Mouse (Mus musculus) neural tube, embryonic 13.5 days (tissue): ENCODE results near the gene Clip2. TPM values are rescaled to one million over a fixed set of nuclear protein-coding genes. Genes with fewer than 3 reads are reported as not detected.

Experiments used
- ATAC-seq: fragments of 200-750 bp; cut with Nextera tagmentation; 2 replicates; pipeline ENCODE4 v1.8.0; 2017; ENCODE audit warnings: low read depth, mild to moderate bottlenecking, moderate TSS enrichment, moderate library complexity
- H3K27ac ChIP-seq: fragments of 300-500 bp; sonication (generic); replicated peaks from 2 replicates; pipeline ENCODE4 v1.5.1; 2015; ENCODE audit warnings: moderate library complexity, mild to moderate bottlenecking, inconsistent platforms
- H3K27me3 ChIP-seq: fragments of 300-500 bp; sonication (generic); 2 replicates; pipeline ENCODE4 v1.6.1; 2015; ENCODE audit warnings: mild to moderate bottlenecking, inconsistent platforms
- H3K36me3 ChIP-seq: fragments of 300-500 bp; sonication (generic); 2 replicates; pipeline ENCODE4 v1.6.1; 2015; ENCODE audit warnings: mild to moderate bottlenecking, inconsistent platforms
- H3K4me1 ChIP-seq: fragments of 300-500 bp; sonication (generic); replicated peaks from 2 replicates; pipeline ENCODE4 v1.6.1; 2015; ENCODE audit warnings: inconsistent platforms
- H3K4me2 ChIP-seq: fragments of 300-500 bp; sonication (generic); 2 replicates; pipeline ENCODE4 v1.6.1; 2015; ENCODE audit warnings: inconsistent platforms, mild to moderate bottlenecking, moderate library complexity
- H3K4me3 ChIP-seq: fragments of 300-500 bp; sonication (generic); 2 replicates; pipeline ENCODE4 v1.5.1; 2015; ENCODE audit warnings: mild to moderate bottlenecking, inconsistent platforms
- H3K9ac ChIP-seq: fragments of 300-500 bp; sonication (generic); 2 replicates; pipeline ENCODE4 v1.6.1; 2015; ENCODE audit warnings: moderate library complexity, mild to moderate bottlenecking, inconsistent platforms
- H3K9me3 ChIP-seq: fragments of 300-500 bp; sonication (generic); 2 replicates; pipeline ENCODE4 v1.6.1; 2016; ENCODE audit warnings: inconsistent platforms
- WGBS: fragments of 180-500 bp; shearing (Covaris S2); methylation state at CpG from one replicate; pipeline ENCODE4 v1.1.7; 2015; 5-methylcytosine and 5-hydroxymethylcytosine counted together
- polyA plus RNA-seq: library from polyadenylated mRNA; unstranded; fragments of >200 nt; fragmentation: Nextera tagmentation; extraction: Ambion mirVana; gene quantifications from 2 replicates; pipeline ENCODE4 v1.2.1, GENCODE M21; 2015

The Clip2 gene
- polyA plus RNA-seq, result 11.9 and 12.6 TPM in 2 replicates

DNA sequence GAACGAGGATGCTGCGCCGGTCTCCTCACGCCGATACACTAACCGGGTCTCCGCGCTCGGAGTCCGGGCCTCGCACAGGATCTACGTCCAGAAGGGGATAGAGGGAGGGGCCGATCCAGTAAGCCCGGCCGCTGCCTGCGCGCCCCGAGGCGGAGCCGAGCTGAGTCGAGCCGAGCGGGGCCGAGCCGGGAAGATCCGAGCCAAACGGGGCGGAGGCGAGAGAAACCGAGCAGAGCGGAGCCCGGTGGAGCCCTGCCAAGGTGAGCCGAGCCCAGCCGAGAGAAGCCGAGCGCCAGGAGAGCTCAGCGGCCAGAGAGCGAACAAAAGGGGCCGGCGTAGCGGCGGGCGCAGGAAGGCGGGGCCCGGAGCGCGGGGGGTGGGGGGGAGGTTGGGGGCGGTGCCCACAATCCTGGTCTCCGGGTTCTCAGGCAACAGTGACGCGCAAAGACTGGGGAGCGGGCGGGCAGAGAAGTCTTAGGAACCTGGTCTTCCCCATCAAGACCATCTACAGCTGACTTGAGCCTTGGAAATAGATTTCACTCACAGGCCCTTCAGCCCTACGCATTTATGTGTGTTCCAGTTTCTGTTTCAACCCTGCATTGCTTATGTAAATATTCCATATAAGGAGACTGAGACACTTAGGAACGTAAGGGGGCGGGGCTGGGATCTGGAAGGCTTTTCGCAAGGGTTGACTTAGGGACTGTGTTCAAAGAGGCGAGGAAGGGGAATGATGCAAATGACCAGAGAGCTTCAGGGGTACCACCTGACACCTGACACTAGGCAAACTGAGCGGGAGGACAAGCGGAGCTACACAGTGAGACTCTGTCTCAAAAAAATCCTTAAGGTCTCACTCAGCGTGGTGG lies at the start of gene Clip2:
Gene Clip2, minus strand, starts transcription at position 325 of the 863 bp plus-strand sequence.
- H3K4me2 ChIP-seq, result peak within 1 kb of the TSS; percentile 95
- peak; percentile 93 for ATAC-seq
- peak within 1 kb of the TSS; percentile 97 for H3K4me3 ChIP-seq
- H3K9me3 ChIP-seq, result 0 out of 2 replicates have a peak, but pooled peaks cover 1% of the 10 kb centered on the region
- no peaks in the 10 kb centered on the region for H3K27me3 ChIP-seq
- no peaks in the 10 kb centered on the region; the same call in 1 of the 2 replicates for H3K36me3 ChIP-seq
- peak within 1 kb of the TSS; percentile 98 for H3K9ac ChIP-seq
- peak within 1 kb of the TSS; percentile 99 for H3K27ac ChIP-seq
- 1% methylated on average over 60 of the region's 61 CpGs for WGBS
- peaks cover 59% of the 10 kb centered on the region for H3K4me1 ChIP-seq

DNA sequence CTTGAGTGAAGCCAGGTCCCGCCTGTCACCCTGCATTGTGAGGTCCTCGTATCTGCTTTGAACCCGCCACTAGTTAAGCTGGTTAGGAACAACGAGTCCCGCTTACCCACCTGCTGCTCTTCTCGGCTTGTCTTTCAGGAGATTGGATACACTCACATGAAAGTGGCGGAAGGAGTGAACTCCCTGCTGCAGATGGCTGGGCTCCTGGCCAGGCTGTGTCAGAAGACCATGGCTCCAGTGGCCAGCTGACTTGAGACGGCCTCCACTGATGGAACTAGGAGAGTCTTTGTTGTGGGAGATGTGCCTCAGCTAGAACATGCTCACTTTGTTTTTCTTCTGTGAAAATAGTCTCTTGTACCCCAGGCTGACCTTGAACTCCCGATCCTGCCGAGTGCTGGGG lies 45.5 kb upstream of the Clip2 start:
- H3K27me3 ChIP-seq, result no peaks in the 10 kb centered on the region
- no peaks in the 10 kb centered on the region for H3K4me1 ChIP-seq
- H3K4me3 ChIP-seq, result no peak overlapping the region
- H3K27ac ChIP-seq, result no peak overlapping the region
- 87% methylated on average over 10 of the region's 10 CpGs for WGBS
- no peak overlapping the region for H3K9ac ChIP-seq
- peaks cover 81% of the 10 kb centered on the region for H3K36me3 ChIP-seq
- H3K9me3 ChIP-seq, result no peaks in the 10 kb centered on the region
- ATAC-seq, result no peak
- H3K4me2 ChIP-seq, result no peak overlapping the region

DNA sequence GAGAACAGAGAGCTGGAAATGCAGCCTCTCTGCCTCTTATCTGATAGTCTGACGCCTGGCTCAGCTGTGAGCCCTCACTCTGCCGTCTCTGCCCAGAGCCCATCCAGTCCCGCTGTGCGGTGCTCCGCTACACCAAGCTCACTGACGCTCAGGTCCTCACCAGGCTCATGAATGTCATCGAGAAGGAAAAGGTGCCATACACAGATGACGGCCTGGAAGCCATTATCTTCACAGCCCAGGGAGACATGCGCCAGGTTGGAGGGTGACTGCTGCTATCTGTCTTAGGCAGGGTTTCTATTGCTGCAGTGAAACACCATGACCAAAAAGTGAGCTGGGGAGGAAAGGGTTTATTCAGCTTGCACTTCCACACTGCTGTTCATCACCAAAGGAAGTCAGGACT lies 40.9 kb upstream of the Clip2 start:
- no peak overlapping the region for H3K4me2 ChIP-seq
- no peaks in the 10 kb centered on the region for H3K27me3 ChIP-seq
- H3K9me3 ChIP-seq, result no peaks in the 10 kb centered on the region
- H3K36me3 ChIP-seq, result peaks cover 82% of the 10 kb centered on the region
- WGBS, result 87% methylated on average over 9 of the region's 9 CpGs
- no peak overlapping the region for H3K27ac ChIP-seq
- H3K9ac ChIP-seq, result no peak overlapping the region
- no peak overlapping the region for H3K4me3 ChIP-seq
- no peaks in the 10 kb centered on the region for H3K4me1 ChIP-seq
- ATAC-seq, result no peak

DNA sequence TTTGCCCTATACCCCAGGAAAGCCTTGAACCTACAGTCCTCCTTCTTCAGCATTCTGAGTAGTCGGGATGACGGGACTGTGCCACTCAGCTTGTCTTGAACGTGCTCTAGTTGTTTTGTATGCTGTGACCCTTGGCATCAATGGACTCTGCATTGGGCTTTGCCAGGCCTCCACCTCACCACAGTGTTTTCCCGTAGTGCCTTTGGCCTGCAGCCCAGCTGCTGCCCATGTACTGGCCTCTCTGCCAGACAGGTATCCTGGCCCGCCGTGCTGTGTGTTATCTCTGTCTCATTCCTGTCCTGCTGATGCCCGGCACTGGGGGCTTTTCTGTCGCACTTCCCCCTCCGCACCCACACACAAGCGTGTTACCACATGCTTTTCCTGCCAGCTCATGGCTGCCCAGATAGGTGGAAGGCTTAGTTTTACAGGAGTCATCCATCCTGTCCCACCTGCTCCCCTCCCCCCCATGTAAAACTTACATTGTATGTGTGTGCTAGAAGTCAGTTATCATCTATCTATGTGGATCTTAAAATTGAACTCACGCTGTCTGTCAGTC lies 39.9 kb upstream of the Clip2 start:
- Histone ChIP-seq H3K36me3 (peaks cover 76% of the 10 kb centered on the region), H3K4me3 (no peak overlapping the region), H3K27me3 (no peaks in the 10 kb centered on the region), H3K9me3 (no peaks in the 10 kb centered on the region), H3K27ac (no peak overlapping the region), H3K9ac (no peak overlapping the region), H3K4me1 (no peaks in the 10 kb centered on the region), H3K4me2 (no peak overlapping the region)
- no peak for ATAC-seq
- 96% methylated on average over 11 of the region's 11 CpGs for WGBS

DNA sequence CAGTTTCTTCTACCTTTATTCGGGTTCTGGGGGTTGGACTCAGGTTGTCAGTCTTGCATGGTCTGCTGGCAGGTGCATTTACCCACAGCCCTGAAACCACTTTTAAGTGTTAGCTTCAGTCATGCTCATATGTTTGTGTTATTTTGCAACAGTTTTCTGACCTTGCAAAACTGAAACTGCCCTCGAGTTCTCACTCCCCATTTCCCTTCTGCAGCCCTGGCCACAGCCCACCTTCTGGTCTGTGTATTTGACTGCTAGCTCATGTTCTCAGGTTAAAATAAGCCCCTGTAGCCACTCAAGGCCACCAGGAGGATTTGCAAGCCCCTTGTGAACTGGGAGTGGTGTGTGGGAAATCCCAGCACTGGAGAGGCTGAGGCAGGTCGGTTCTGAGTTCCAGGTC lies 37.7 kb upstream of the Clip2 start:
- ATAC-seq, result no peak
- H3K4me2 ChIP-seq, result no peak overlapping the region
- no peak overlapping the region for H3K27ac ChIP-seq
- H3K36me3 ChIP-seq, result peaks cover 60% of the 10 kb centered on the region
- H3K27me3 ChIP-seq, result no peaks in the 10 kb centered on the region
- no peaks in the 10 kb centered on the region for H3K4me1 ChIP-seq
- no peak overlapping the region for H3K4me3 ChIP-seq
- 91% methylated on average over 3 of the region's 3 CpGs for WGBS
- H3K9ac ChIP-seq, result no peak overlapping the region
- H3K9me3 ChIP-seq, result no peaks in the 10 kb centered on the region

DNA sequence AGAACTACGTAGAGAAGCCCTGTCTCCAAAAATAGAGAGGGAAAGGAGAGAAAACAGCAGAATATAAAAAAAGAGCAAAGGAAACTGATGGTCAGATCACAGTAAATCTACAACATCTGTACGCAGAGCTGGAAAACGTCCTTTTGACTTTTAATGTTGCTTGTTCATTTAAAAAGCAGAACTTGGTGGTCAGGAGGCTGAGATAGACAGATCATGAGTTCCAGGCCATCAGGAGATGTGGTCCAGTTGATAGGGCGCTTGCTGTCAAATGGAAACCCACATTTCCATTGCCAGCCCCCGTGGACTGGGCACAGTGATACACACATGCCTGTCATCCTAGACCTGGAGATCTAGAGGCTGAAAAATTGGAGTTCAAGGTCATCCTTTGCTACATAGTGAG lies 32.6 kb upstream of the Clip2 start:
- Histone ChIP-seq H3K4me1 (peaks cover 15% of the 10 kb centered on the region), H3K9me3 (no peaks in the 10 kb centered on the region), H3K36me3 (peaks cover 10% of the 10 kb centered on the region), H3K4me3 (no peak overlapping the region), H3K27ac (no peak overlapping the region), H3K9ac (no peak overlapping the region), H3K27me3 (no peaks in the 10 kb centered on the region), H3K4me2 (no peak overlapping the region)
- no peak for ATAC-seq
- WGBS, result 94% methylated on average over 5 of the region's 5 CpGs

DNA sequence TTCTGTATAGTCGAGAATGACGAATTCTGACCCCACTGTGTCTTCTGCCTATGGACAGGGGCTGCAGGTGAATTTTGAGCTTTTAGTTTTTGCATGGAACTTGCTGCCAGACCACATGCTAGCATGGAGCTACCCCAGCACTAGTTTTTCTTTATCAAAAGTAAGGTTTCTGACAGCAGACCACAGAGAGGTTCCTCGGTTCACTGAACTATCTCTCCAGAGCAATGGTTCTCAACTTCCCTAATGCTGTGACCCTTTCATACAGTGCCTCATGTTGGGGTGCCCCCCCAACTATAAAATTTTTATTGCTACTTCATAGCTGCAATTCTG lies 31.6 kb upstream of the Clip2 start:
- 82% methylated on average over 3 of the region's 3 CpGs for WGBS
- peak overlapping the region; percentile 86; the same call in 1 of the 2 replicates for H3K4me3 ChIP-seq
- no peak overlapping the region for H3K9ac ChIP-seq

DNA sequence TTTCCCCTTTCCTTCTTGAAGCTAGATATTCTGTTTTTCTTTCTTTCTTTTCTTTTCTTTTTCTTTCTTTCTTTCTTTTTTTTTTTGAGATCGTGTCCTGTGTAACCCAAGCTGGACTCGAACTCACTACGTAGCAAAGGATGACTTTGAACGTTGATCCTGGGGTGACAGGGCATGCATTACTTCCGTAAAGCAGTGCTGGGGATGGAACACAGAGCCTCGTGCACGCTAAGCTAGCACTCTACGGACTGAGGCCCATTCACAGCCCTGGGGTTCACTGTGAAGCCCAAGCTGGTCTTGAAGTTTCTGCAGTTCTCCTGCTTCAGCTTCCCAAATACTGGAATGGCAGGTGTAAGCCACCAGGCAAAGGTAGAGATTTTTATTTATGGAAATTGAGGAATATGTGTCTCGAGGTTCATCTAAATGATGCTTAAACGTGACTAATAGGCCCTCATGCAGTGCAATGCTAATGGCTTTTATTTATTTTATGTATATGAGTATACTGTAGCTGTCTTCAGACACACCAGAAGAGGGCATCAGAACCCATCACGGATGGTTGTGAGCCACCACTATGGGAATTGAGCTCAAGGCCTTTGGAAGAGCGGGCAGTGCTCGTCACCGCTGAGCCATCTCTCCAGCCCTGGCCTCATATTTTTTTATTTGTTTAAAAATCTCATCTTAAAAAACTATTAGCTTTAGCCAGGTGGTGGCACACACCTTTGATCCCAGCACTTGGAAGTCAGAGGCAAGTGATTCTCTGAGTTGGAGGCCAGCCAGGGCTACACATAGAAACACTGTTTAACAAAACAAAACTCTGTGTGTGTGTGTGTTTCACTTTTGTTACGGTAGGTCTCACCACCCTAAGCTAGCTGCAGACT lies 31.0 kb upstream of the Clip2 start:
- Histone ChIP-seq H3K9ac (peak overlapping the region; percentile 91), H3K4me3 (peak overlapping the region; percentile 86), H3K9me3 (no peaks in the 10 kb centered on the region), H3K27ac (no peak overlapping the region), H3K4me1 (peaks cover 15% of the 10 kb centered on the region), H3K27me3 (no peaks in the 10 kb centered on the region), H3K36me3 (peaks cover 10% of the 10 kb centered on the region), H3K4me2 (peak overlapping the region; percentile 66)
- 30% methylated on average over 15 of the region's 15 CpGs for whole genome bisulfite sequencing
- ATAC-seq, result no peak

More for the DNA sequence above, 31.6 kb upstream of the Clip2 start:
- no peak overlapping the region for H3K27ac ChIP-seq
- H3K9me3 ChIP-seq, result no peaks in the 10 kb centered on the region
- peaks cover 10% of the 10 kb centered on the region for H3K36me3 ChIP-seq
- H3K4me1 ChIP-seq, result peaks cover 15% of the 10 kb centered on the region
- H3K27me3 ChIP-seq, result no peaks in the 10 kb centered on the region
- peak overlapping the region; percentile 66 for H3K4me2 ChIP-seq
- ATAC-seq, result no peak

DNA sequence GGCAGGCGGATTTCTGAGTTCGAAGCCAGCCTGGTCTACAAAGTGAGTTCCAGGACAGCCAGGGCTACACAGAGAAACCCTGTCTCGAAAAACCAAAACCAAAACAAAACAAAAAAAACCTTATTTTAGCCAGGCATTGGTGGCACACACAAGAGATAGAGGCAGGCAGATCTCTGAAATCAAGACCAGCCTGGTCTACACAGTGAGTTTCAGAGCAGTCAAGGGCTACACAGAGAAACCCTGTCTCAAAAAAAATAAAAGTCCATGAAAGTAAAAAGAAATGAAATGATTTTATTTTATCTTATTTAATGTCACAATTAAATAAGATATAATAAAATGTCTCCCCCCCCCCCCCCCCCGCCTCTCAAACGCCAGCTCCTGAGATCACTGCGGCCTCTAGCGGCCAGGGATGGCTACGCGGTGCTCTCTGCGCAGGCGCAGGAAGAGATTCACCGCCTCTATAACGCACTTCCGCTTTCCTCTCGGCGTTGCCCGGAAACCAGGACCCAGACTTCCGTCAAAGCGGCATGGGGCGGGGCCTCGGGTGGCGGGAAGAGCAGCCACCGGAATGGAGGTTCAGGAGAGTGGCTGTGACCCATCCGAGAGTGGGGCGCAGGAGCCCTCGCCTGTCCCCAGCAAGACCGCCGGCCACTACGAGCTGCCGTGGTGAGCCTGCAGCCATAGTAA lies 30.1 kb upstream of the Clip2 start:
- H3K9ac ChIP-seq, result peak overlapping the region; percentile 91
- peak overlapping the region; percentile 66 for H3K4me2 ChIP-seq
- ATAC-seq, result peak; percentile 94
- peaks cover 15% of the 10 kb centered on the region for H3K4me1 ChIP-seq
- no peak overlapping the region for H3K27ac ChIP-seq
- no peaks in the 10 kb centered on the region for H3K9me3 ChIP-seq
- 8% methylated on average over 29 of the region's 30 CpGs for WGBS
- H3K27me3 ChIP-seq, result no peaks in the 10 kb centered on the region
- peak overlapping the region; percentile 86 for H3K4me3 ChIP-seq
- H3K36me3 ChIP-seq, result peaks cover 9% of the 10 kb centered on the region

DNA sequence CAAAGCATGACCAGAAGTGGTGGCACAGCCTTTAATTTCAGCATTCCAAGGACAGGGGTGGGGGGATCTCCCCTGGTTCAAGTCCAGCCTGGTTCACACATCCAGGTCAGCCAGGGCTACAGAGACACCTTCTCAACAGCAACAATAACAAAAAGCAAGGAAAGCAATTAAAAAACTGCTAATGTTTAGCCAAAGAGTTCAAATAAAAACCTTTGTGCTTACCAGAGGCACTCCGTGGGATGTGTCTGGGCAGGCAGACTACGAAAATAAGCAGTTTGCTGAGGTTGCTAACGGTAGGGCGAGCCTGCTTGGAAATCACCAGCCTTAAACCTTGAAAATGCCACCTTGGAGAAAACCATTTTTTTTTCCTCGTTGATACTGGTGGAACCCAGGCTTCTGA lies 28.9 kb upstream of the Clip2 start, which contains the start of gene Rfc2:
Gene Rfc2, plus strand, starts transcription at position 221 of the 400 bp plus-strand sequence.
- Histone ChIP-seq H3K27me3 (no peaks in the 10 kb centered on the region), H3K9me3 (no peaks in the 10 kb centered on the region), H3K36me3 (no peaks in the 10 kb centered on the region), H3K4me3 (no peak within 1 kb of the TSS), H3K4me2 (no peak within 1 kb of the TSS), H3K4me1 (peaks cover 15% of the 10 kb centered on the region), H3K9ac (no peak within 1 kb of the TSS), H3K27ac (no peak within 1 kb of the TSS)
- ATAC-seq, result no peak
- WGBS, result 90% methylated on average over 5 of the region's 5 CpGs

DNA sequence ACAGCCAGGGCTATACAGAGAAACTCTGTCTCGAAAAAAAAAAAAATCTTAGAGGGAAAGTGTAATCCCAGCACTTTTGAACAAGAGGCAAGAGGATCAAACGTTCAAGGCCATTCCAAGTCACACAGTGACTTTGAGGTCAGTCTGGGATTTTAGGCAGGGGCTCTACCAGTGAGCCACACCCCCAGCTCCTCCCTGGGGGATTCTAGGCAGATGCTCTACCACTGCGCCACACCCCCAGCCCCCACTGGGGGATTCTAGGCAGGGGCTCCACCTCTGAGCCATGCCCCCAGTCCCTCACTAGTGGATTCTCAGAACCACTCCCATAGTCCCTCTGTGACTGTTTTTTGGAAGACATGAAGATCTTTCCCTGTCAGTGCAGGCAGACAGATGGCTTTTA lies 26.9 kb upstream of the Clip2 start:
- Histone ChIP-seq H3K4me2 (no peak overlapping the region), H3K27ac (no peak overlapping the region), H3K27me3 (no peaks in the 10 kb centered on the region), H3K4me1 (peaks cover 13% of the 10 kb centered on the region), H3K9me3 (no peaks in the 10 kb centered on the region), H3K9ac (no peak overlapping the region), H3K36me3 (no peaks in the 10 kb centered on the region), H3K4me3 (no peak overlapping the region)
- ATAC-seq, result no peak
- WGBS, result 64% methylated on average over 3 of the region's 3 CpGs
